Mouse (Mus musculus) erythroblast, adult 5-6 weeks (primary cell): ENCODE results near the gene Pam16. TPM values are rescaled to one million over a fixed set of nuclear protein-coding genes. Genes with fewer than 3 reads are reported as not detected.
"Not testable (repeated sequence)": the region's sequence is repeated elsewhere in the genome, so short reads cannot be mapped to it uniquely, and the experiment has no call there.

Source experiments
- ATAC-seq: replicated peaks from 2 replicates; pipeline ENCODE4 v1.8.0; 2016; ENCODE audit warnings: moderate number of reproducible peaks, mild to moderate bottlenecking, moderate TSS enrichment, inconsistent platforms; ENCODE audit not compliant: poor library complexity, low FRiP score, severe bottlenecking
- total RNA-seq, 2 experiments: library from RNA; stranded (forward) in 1 of 2; stranded (reverse) in 1 of 2; fragments of 150-400 nt in 1 of 2; fragments of 200-764, 138-1000 nt in 1 of 2; gene quantifications; 2 replicates each; pipeline versions ENCODE4 v1.2.3 to v1.2.4; 2015 to 2017; ENCODE audit warnings: low replicate concordance in 2 of 2

The Pam16 gene
- total RNA-seq, 2 experiments from 2014 or later = 7.9 to 10.6 TPM

DNA sequence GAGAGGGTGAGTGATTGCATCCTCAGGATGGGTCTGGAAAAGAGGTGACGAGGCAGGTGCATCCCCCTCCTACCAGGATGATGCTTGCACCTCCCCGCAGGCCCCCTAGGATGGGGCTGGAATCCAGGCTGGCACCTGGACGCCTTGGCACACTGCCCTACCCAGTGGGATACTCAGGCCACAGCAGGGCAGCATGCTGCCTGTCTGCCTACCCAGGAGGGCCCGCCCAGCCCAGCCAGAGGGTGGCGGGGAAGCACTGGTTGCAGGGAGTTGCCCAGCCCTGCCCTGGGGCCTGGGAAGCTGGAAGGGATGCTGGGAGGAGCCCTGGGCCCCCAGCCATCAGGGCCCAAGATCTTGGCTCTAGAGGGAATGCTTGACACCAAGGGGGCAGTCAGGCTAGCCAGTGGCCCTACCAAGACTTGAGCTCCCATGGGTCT, 29.2 kb downstream of the Pam16 start:
- no peak for ATAC-seq

DNA sequence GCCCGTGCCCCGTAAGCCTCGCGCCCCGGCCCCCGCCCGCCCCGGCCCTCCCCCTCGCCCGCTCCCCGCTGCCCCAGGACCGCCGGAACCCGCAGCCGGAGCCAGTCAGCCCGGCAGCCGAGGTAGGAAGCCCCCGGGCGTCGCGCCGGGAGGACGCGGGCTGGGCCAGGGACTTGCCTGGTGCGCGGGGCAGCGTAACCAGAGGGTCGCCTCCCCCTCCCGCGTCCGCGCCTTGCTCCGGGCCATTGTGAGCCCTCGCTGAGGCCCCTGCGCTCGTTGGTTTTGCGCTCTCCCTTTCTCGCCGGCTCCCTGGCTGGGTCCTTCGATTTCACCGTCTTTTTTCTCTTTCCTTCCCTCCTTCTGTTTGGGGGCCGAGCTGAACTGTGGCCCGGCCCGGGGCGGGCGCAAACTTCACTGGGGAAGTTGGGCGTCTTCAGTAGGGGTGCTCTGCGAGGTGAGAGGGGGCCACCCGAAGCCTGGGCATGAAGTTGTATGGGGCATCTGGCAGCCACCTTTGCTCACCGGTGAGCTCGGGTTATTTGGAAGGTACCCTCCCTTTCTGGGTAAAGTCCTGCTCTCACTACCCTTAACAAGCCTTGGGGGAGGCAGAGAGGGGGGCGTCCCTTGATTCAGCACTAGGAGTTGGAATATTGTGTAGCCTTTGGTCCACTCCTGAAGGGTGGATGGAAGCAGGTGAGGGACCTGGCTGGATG, 29.8 kb downstream of the Pam16 start:
- ATAC-seq = no peak

DNA sequence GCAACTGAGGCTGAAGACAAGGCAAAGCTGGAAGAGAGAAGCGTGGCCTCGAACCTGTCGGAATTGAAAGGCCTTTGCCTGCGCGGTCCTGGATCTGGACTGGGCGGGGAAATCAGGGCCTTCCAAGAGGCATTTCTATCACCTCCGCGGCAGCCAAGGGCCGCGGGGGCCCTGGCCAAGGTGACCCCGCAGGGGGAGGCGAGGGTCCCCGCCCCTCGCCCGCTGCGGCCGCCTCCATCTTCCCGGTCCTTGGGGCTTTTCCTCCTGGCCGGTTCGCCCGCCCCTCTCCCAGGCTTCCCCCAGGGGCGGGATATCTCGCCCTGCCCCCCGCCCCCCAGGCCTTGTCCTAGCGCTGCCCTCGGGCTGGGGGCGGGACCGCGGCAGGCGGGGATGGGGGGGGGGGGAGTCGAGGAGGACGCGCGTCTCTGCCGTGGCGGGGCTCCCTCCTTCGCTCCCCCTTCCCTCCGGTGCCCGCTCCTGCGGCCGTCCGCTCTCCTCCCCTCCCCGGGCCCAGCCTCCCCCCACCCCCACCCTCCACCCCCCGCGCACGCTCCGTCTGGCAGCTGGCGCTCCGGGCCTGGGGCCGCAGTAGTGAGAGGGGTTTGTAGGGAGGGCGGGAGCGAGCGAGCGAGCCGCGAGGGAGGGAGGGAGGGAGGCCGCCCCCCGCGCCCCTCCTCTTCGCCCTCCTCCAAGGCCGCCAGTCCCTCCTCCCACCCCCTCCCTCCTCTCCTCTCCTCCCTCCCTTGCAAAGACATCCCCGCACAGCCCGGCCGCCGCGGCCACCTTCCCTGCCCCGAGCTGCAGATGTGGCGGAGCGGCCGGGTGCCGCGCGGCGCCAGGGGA, 30.6 kb downstream of the Pam16 start, which contains the start of gene Glis2:
Gene Glis2 (plus strand): TSS at position 743 of the 843 bp plus-strand sequence.
- no peak for ATAC-seq

DNA sequence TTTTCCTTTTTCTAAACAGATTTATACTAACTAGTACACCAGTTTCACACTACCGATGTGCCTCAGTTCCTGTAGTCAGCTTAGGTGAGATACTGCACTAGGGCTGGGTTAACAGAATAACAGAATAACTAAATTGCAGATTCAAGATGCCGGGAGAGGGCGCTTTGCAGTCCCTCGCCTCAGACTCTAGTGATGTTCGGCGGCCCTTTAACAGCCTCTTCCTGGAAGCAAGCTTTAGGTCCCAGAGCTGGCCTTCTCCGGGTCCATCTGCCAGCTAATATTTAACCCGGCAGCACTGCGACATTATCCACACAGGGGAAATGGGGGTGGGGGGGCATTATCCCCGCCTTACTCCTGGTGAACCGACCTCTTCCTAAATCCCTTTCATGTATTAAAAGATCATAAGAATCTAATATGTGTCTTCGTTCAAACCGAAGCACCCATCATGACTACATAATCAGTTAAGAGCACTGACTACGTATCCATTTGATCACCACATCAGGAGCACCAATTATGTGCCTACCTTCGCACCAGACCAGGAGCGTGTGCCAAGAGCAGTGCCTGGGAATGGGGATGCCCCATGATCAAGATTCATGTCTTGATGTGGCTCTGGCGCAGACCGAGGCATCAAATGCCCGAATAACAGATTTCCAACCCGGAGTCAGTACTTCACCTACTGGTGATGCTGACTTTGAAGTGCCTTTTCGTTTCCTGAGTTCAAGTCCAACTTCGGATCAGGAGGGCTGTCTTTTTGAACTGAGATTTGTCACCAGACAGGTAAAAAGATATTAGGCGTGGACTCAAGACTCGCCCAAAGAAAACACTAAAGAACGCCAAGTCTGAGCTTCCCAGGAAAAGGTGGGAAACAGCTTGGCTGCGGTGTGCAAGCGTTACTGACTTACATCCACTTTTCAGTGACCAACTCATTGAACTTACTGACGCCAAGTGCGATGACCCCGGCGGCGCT, 31.6 kb downstream of the Pam16 start:
- no peak for ATAC-seq

DNA sequence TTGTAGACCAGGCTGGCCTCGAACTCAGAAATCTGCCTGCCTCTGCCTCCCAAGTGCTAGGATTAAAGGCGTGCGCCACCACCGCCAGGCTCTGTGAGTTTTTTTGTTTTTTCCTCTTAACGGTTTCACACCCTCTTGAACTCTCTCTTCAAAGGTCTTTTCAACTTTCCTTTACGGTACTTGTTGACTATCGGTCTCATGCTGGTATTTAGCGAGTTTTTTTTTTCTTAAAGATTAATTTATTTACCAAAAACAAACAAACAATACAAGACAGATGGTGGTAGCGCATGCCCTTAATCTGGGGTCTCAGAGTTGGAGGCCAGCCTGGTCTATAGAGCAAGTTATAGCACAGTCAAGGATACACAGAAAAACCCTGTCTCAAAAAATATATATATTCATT, 34.6 kb downstream of the Pam16 start:
- ATAC-seq = no peak

GRCm38 (mm10) chr16:4587516-4588210, 37.1 kb downstream of the Pam16 start:
- no peak for ATAC-seq

GRCm38 (mm10) chr16:4586531-4587123, 38.2 kb downstream of the Pam16 start:
- ATAC-seq = peak; percentile 99

DNA sequence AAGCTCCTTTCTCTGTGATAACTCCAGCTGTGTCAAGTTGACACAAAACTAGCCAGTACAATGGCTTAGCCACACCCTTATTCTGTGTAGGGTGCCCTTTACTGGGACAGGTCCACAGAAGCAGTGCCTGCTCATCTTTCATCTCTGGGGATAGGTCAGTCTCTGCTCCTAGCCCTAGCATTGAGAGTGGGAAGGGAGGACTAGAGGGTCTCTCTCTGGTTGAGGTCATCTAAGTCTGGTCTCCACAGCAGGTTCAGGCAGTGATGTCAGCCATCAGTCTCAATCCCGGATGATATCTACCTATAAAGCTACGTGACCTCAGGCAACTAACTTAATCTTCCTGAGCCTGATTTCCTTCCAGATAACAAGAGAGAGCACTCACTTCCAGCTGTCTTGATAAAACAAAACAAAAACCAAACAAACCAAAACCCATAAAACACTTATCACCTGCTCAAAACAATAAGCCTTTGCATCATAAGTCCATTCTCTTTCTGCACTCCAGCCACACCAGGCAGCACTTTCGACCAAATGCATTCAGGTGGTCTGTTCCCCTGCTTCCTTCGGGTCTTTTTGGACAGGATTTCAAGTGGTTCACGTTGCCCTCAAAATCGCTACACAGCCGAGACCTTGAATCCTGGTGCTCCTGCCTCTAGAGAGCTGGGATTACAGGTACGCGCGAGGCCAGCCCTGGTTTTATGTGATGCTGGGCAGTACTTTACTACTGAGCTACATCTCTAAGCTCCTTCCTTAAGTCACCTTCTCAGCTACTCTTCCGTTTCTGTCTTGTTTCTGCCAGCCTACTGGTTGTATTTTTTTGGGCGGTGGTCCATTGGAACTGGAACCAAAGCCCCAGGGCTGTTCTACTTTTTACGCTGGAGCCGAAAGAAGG, 38.9 kb downstream of the Pam16 start:
- ATAC-seq = peak; percentile 20

DNA sequence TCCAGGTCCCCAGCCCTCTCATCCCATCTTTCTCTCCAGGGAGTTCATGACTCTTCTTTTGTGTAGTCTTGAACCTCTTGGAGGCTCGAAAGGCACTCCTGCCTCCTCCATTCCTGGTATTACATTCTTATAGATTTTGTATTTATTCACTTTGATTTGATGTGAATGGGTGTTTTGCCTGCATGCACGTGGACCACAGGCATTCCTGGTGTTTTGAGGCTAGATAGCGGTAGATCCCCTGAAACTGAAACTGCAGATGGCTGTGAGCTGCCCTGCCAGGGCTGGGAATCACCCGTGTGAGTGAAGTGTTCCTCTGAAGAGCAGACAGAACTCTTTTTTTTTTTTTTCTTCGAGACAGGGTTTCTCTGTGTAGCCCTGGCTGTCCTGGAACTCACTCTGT, 40.4 kb downstream of the Pam16 start:
- ATAC-seq = no peak

- no peak for ATAC-seq
Measured at GRCm38 (mm10) chr16:4583807-4584206, 41.0 kb downstream of the Pam16 start.

DNA sequence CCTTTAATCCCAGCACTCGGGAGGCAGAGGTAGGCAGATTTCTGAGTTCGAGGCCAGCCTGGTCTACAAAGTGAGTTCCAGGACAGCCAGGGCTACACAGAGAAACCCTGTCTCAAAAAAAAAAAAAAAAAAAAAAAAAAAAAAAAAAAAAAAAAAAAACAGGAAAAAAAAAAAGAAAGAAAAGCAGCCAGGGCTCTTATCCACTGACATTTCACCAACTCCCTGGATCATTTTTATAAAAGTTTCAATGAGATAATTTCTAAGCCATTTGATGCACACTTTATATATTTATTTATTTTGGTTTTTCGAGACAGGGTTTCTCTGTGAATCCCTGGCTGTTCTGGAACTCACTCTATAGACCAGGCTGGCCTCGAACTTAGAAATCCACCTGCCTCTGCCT, 43.6 kb downstream of the Pam16 start:
- ATAC-seq = not testable (repeated sequence)

DNA sequence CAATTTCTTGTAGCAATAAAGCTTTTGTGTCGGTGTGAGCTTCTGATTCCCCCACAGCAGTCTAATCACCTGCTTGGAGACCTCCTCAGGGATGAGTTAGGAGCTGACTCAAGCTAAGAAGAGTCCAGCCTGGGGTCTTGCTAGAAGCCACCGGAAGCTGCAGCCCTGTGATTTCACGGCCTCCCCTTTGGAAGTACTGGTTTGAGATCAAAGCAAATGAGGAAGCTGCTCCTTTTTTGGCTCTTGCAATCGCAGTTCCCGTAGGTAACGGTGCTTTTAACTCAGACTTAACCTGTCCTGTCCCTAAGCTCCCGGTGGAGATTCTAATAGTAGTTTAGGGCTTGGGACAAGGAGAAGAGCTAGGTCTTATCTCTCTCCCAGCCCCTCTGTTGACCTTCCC, 46.2 kb downstream of the Pam16 start:
- ATAC-seq = no peak

GRCm38 (mm10) chr16:4576873-4577272, 47.9 kb downstream of the Pam16 start:
- no peak; the same call in 1 of the 2 replicates for ATAC-seq

DNA sequence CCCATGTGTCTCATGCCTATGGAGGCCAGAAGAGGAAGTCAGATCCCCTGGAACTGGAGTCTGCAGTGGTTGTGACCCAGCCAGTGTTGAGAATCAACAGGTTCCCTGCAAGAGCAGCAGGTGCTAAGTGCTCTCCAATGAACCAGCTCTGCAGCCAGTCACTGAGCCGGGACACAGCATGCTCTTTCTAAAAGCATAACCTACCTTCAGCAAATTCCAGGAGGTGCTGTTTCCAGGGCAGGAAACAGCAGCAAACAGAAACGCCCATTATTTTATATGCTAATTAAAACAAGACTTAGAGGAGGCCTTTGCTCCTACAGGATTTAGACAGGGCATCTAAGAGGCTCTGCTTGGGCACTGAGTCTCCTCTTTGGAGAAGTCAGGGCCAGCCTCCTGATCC, 48.8 kb downstream of the Pam16 start:
- no peak for ATAC-seq

DNA sequence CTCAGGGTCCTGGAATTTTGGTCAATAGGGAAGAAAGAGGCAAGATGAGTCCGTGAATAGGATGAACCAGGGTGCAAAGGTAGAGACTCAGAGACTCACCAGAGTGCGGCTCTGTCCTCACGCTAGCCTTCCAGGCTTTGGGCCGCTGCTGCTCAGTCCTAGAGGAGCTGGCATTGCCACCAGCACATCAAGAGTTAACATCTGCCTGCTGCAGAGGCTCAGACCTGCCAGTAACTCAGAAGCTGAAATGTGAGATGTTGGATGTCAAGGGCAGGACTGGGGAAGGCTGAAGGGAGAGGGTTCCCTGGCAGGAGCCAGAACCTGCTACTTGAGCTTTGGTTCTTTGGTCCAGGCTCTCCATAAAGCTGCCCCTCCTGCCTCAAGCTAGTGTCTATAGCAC, 54.1 kb downstream of the Pam16 start:
- ATAC-seq = no peak

DNA sequence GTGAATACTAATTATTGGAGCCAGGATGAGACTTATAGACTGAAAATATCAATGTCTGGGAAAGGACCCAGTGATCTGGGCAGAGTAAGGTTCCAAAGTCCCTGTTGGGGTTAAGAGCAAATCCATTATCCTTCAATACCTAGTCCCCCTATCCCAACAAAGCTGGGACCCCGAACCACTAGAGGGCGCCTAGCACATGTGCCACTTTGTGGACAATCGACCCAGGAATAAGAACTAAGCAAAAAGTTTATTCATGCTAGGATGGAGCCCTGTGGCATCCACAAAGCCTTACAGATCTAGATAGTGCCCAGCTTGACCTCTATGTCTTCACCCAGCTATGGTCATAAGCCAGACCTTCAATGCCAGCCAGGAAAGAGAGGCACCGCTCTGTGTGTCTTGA, 56.9 kb downstream of the Pam16 start:
- no peak for ATAC-seq
